Mouse (Mus musculus) ES-Bruce4 (cell line): Measurements from ENCODE around the gene H2-Q1. TPM values are rescaled to one million over a fixed set of nuclear protein-coding genes. Genes with fewer than 3 reads are reported as not detected.
A peak's percentile ranks its signal among the peaks of the same experiment; 100 is the strongest.
"Not testable (repeated sequence)": the region's sequence is repeated elsewhere in the genome, so short reads cannot be mapped to it uniquely, and the experiment has no call there.

Experiments used
- H3K27ac ChIP-seq: 2 replicates; pipeline ENCODE4 v1.5.1; 2012; ENCODE audit warnings: low read length, inconsistent platforms; ENCODE audit not compliant: insufficient read depth
- H3K27me3 ChIP-seq: 2 replicates; pipeline ENCODE4 v1.6.1; 2012; ENCODE audit warnings: mild to moderate bottlenecking, low read length, inconsistent platforms; ENCODE audit not compliant: control insufficient read depth, poor library complexity, insufficient read depth, severe bottlenecking
- H3K36me3 ChIP-seq: 2 replicates; pipeline ENCODE4 v1.6.1; 2012; ENCODE audit warnings: inconsistent platforms, mild to moderate bottlenecking, low read length, moderate library complexity; ENCODE audit not compliant: control insufficient read depth, poor library complexity, insufficient read depth, severe bottlenecking
- H3K4me1 ChIP-seq: one replicate; pipeline ENCODE4 v1.8.1; 2011; ENCODE audit warnings: low read length; ENCODE audit not compliant: control insufficient read depth, insufficient read depth
- H3K4me3 ChIP-seq: 2 replicates; pipeline ENCODE4 v1.5.1; 2011; ENCODE audit warnings: low read depth, mild to moderate bottlenecking, low read length
- H3K9ac ChIP-seq: 2 replicates; pipeline ENCODE4 v1.6.1; 2012; ENCODE audit warnings: low read depth, mild to moderate bottlenecking, inconsistent platforms; ENCODE audit not compliant: poor library complexity, severe bottlenecking
- H3K9me3 ChIP-seq: replicated peaks from 2 replicates; pipeline ENCODE4 v1.6.1; 2012; ENCODE audit warnings: mild to moderate bottlenecking, low read length, inconsistent platforms; ENCODE audit not compliant: control insufficient read depth, poor library complexity, insufficient read depth, severe bottlenecking
- CTCF ChIP-seq: IDR thresholded peaks from one replicate; pipeline ENCODE4 v1.8.1; 2011; ENCODE audit warnings: low read depth, low read length
- EP300 ChIP-seq: IDR thresholded peaks from 2 replicates; pipeline ENCODE4 v1.6.1; 2011; ENCODE audit warnings: low read depth, low read length; ENCODE audit not compliant: insufficient read depth
- POLR2A ChIP-seq: IDR thresholded peaks from one replicate; pipeline ENCODE4 v1.8.1; 2011; ENCODE audit warnings: low read length; ENCODE audit not compliant: insufficient read depth
- polyA plus RNA-seq: library from polyadenylated mRNA; stranded (reverse); fragments of >200 nt; gene quantifications from 2 replicates; pipeline ENCODE4 v1.2.4, GENCODE M21; 2011; ENCODE audit warnings: low read depth; ENCODE audit not compliant: missing spikeins, insufficient read depth, insufficient read length

H2-Q1 gene
- polyA plus RNA-seq, 1 experiment: not detected

DNA sequence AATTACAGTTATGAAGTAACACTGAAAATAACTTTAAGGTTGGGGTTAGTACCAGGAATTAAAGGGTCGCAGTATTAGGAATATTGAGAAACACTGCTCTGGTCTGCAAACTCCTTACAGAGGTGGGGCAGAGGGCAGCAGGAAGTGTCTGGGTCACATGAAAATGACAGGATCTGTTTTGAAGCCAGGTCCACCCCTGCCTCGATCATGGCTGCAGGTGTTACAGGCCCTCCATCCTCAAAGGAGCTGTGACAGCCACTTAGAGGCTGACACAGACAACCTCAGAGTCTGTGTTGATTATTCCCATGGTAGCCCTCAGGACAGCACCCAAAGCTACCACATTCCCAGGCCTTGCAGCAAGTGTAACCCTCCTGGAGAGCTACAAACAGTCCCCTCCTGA, 16.9 kb upstream of the H2-Q1 start:
- no peaks in the 10 kb centered on the region for H3K9me3 ChIP-seq
- TF ChIP-seq EP300 (no peak), POLR2A (no peak), CTCF (no peak)

DNA sequence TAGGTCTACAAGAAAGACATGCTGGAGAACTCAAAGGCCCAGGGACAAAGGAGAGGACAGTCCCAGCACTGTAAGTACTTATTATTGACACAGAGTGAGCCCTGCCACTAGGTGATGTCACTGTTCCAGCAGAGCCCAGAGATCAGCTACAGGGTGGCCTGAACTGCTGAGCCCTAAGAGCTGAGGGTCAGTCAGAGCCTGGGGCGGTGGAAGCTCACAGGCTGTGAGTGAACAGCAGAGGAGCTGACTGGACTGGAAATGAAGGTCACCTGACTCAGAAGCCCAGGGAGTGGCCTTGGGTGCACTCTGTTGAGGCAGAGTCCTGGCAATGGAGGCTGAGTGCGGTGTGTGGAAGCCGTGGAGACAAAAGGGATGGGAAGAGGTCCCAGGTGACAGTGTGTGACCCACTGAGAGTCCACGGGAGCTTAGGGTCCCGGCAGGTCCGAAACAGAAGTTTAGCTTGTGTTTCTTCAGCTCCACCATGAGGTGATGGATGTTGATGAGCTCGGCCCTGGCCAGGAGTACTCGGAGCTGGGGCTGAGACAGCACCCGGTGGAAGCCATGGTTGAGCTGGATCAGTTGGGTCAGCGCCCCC, 16.4 kb upstream of the H2-Q1 start:
- Histone ChIP-seq H3K27ac (no peak overlapping the region), H3K9ac (no peak overlapping the region), H3K9me3 (no peaks in the 10 kb centered on the region), H3K4me1 (no peaks in the 10 kb centered on the region), H3K36me3 (no peaks in the 10 kb centered on the region), H3K4me3 (no peak overlapping the region), H3K27me3 (no peaks in the 10 kb centered on the region)
- no peak for TF ChIP-seq EP300
- TF ChIP-seq POLR2A: no peak

More for the DNA sequence above, 16.9 kb upstream of the H2-Q1 start:
- Histone ChIP-seq H3K9ac (no peak overlapping the region), H3K27ac (no peak overlapping the region), H3K27me3 (no peaks in the 10 kb centered on the region), H3K4me3 (no peak overlapping the region), H3K4me1 (no peaks in the 10 kb centered on the region), H3K36me3 (no peaks in the 10 kb centered on the region)

DNA sequence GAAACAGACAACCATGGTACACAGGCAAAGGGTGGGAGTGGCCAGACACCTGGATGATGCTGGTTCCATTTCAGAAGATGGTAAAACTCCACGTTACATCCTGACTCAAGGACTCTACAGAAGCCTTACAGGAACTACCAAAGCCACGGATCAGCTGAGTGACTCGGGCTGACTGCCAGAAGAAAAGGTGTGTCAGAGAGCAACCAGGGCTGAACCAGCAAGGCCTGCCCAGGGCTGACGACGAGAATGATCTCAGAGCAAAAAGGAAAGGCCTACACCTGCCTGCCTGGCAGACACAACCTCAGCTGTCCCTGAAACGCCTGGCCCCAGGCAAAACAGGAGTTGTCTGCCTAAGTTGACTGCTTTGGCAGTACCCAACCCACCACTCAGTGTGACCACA, 15.7 kb upstream of the H2-Q1 start:
- H3K4me3 ChIP-seq: no peak overlapping the region
- H3K4me1 ChIP-seq: no peaks in the 10 kb centered on the region
- H3K9me3 ChIP-seq: no peaks in the 10 kb centered on the region
- no peaks in the 10 kb centered on the region for H3K27me3 ChIP-seq
- H3K9ac ChIP-seq: no peak overlapping the region
- no peak for TF ChIP-seq CTCF
- no peak for TF ChIP-seq EP300
- no peak for TF ChIP-seq POLR2A
- no peak overlapping the region for H3K27ac ChIP-seq
- no peaks in the 10 kb centered on the region for H3K36me3 ChIP-seq

GRCm38 (mm10) chr17:35304921-35305320, 15.3 kb upstream of the H2-Q1 start:
- not testable (repeated sequence) for H3K27ac ChIP-seq

GRCm38 (mm10) chr17:35318671-35319070, 1.5 kb upstream of the H2-Q1 start:
- Histone ChIP-seq H3K4me3 (no peak overlapping the region), H3K27me3 (peaks cover 5% of the 10 kb centered on the region; the same call in 1 of the 2 replicates), H3K9ac (no peak overlapping the region), H3K27ac (no peak overlapping the region), H3K9me3 (no peaks in the 10 kb centered on the region), H3K36me3 (no peaks in the 10 kb centered on the region), H3K4me1 (no peaks in the 10 kb centered on the region)
- TF ChIP-seq EP300: no peak
- TF ChIP-seq POLR2A: no peak
- no peak for TF ChIP-seq CTCF

More at GRCm38 (mm10) chr17:35304921-35305320, 15.3 kb upstream of the H2-Q1 start:
- H3K9me3 ChIP-seq, H3K4me3 ChIP-seq, H3K27me3 ChIP-seq, H3K9ac ChIP-seq, H3K4me1 ChIP-seq, H3K36me3 ChIP-seq: not testable (repeated sequence)

DNA sequence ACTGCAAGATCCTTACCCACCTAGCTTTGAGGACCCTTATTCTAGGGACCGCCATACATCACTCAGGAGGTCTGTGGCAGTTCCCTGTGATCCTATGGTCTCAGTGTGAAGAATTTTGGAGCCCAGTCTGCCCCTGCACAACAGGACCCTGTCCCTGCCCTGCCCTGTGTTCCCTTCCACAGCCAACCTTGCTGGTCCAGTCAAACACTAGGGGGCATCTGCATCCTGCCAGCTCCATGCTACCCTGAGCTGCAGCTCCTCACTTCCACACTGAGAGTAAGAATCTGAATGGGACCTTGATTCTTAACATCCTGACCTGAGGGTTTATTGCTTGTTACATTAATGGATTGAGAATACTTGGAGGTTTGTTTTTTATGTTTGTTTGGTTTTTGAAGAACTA, 4.9 kb downstream of the H2-Q1 start:
- TF ChIP-seq CTCF: peak; percentile 71
- not testable (repeated sequence) for H3K9ac ChIP-seq

GRCm38 (mm10) chr17:35326000-35326399, 5.8 kb downstream of the H2-Q1 start:
- H3K27ac ChIP-seq, H3K36me3 ChIP-seq, H3K27me3 ChIP-seq, H3K4me1 ChIP-seq, H3K9ac ChIP-seq, H3K9me3 ChIP-seq, H3K4me3 ChIP-seq: not testable (repeated sequence)

More for the DNA sequence above, 4.9 kb downstream of the H2-Q1 start:
- H3K27me3 ChIP-seq, H3K27ac ChIP-seq, H3K4me3 ChIP-seq, H3K9me3 ChIP-seq, H3K4me1 ChIP-seq, H3K36me3 ChIP-seq: not testable (repeated sequence)

DNA sequence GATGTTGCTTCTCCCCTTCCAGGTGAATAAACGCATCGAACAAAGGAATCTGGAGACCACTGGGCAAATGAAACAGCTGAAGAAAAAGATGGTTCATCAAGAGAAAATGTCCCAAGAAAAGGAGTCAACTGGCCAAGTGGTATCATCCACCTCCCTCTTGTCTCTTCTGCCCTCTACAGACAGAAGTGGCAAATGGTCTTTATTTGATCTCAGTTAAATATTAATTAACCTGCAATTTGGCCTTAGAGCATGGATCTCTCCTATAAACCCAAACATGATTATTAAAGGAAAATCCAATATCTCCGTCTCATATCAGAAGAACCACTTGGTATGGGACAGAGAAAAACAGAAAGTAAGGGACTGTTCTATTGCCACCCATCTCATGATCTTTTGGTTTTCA, 9.5 kb downstream of the H2-Q1 start:
- H3K4me1 ChIP-seq, H3K27me3 ChIP-seq, H3K9ac ChIP-seq, H3K27ac ChIP-seq, H3K4me3 ChIP-seq, H3K9me3 ChIP-seq, H3K36me3 ChIP-seq: not testable (repeated sequence)

DNA sequence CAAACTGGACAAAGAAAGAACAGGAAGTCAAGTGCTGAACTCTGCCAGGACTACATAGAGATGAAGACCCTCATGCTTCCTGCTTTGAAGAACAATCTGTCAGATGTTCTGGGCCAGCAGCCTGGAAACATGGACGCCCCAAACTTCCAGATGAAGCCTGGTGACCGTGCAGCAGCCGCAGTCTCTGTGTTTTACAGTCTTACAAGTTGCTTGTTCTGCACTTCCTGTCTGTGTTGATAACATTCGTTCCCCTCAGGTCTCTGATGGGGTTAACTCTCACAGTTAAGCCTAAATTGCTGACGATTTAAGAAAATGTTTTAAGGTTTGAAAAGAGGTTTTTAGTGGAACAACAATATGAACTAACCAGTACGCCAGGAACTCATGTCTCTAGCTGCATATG, 11.3 kb downstream of the H2-Q1 start:
- not testable (repeated sequence) for H3K36me3 ChIP-seq

More for the DNA sequence above, 11.3 kb downstream of the H2-Q1 start:
- H3K9me3 ChIP-seq, H3K4me1 ChIP-seq, H3K9ac ChIP-seq, H3K27me3 ChIP-seq, H3K27ac ChIP-seq, H3K4me3 ChIP-seq: not testable (repeated sequence)
